Comparison of ENCODE assay signal across 11 mouse cellular contexts in the genomic region with DNA sequence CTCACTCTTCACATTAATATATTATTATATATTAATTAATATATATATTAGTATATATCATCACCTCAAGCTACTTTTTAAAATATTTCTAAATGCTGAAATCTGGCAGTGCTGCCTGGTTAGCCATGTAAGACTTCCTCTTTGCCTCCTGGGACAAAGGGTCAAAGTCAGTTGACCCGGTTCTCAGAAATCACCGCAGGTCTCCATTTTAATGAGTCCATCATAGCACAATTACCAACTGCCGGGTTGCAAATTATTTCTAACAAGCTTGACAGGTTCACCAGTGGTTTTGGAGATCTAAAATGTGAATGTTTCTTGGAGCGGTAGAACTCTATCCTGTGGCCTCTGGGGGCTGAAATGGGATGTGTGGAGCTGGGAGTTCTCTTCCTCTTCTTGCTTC. TPM values are rescaled to one million over a fixed set of nuclear protein-coding genes. Genes with fewer than 3 reads are reported as not detected.
DNase-seq lines count a peak whose midpoint lies in the region; ATAC-seq and TF ChIP-seq lines count a peak whose summit lies in the region.
"Had no signal": no experiment of that assay in that cellular context is flagged by ENCODE, and none has a peak within 500 bp of the region (broad histone marks: within the 10 kb centered on the region; RNA-seq: fewer than 3 reads in every experiment).

No protein-coding gene starts in this region.

- TF ChIP-seq CTCF in heart, postnatal 0 days (IDR thresholded peaks at IDR 0.05; ENCODE audit: low read depth) = no peak

- H3K9me3 ChIP-seq in heart, postnatal 0 days (replicated peaks; ENCODE audit: control insufficient read depth, low read length) = no peaks in the 10 kb centered on the region
- H3K9me3 ChIP-seq in embryonic facial prominence, embryonic 15.5 days (replicated peaks) = no peaks in the 10 kb centered on the region
- H3K9me3 ChIP-seq in intestine, embryonic 15.5 days = no peaks in the 10 kb centered on the region
- H3K9me3 ChIP-seq in midbrain, embryonic 15.5 days = no peaks in the 10 kb centered on the region

- H3K27me3 ChIP-seq in heart, postnatal 0 days (ENCODE audit: control insufficient read depth, insufficient read depth, low read length) = peaks cover 35% of the 10 kb centered on the region
- H3K27me3 ChIP-seq in embryonic facial prominence, embryonic 15.5 days = peaks cover 43% of the 10 kb centered on the region
- peaks cover 25% of the 10 kb centered on the region for H3K27me3 ChIP-seq in intestine, embryonic 15.5 days (replicated peaks)
- H3K27me3 ChIP-seq in midbrain, embryonic 15.5 days (replicated peaks) = peaks cover 20% of the 10 kb centered on the region
- H3K27me3 ChIP-seq: CH12.LX had no signal

- 32% methylated on average over 4 of the region's 4 CpGs for WGBS in heart, postnatal 0 days
- WGBS in embryonic facial prominence, embryonic 15.5 days = 18% methylated on average over 4 of the region's 4 CpGs
- 36% methylated on average over 4 of the region's 4 CpGs for WGBS in intestine, embryonic 15.5 days
- WGBS in midbrain, embryonic 15.5 days = 21% methylated on average over 4 of the region's 4 CpGs

- no peaks in the 10 kb centered on the region for H3K36me3 ChIP-seq in heart, postnatal 0 days (replicated peaks; ENCODE audit: control insufficient read depth, insufficient read depth, low read length)
- H3K36me3 ChIP-seq in embryonic facial prominence, embryonic 15.5 days = no peaks in the 10 kb centered on the region
- H3K36me3 ChIP-seq in intestine, embryonic 15.5 days = no peaks in the 10 kb centered on the region
- no peaks in the 10 kb centered on the region for H3K36me3 ChIP-seq in midbrain, embryonic 15.5 days (replicated peaks)

- H3K4me3 ChIP-seq in heart, postnatal 0 days (ENCODE audit: low read depth, low read length) = peak overlapping the region; percentile 46
- H3K4me3 ChIP-seq in embryonic facial prominence, embryonic 15.5 days (replicated peaks) = no peak overlapping the region
- H3K4me3 ChIP-seq in intestine, embryonic 15.5 days (replicated peaks) = peak overlapping the region; percentile 40; the same call in 1 of the 2 replicates
- peak overlapping the region; percentile 48 for H3K4me3 ChIP-seq in midbrain, embryonic 15.5 days

- intact Hi-C loops in left cerebral cortex, postnatal 14 days (cut with DNase I) = no loop called here

- no peak for TF ChIP-seq EP300 in heart, postnatal 0 days (IDR thresholded peaks at IDR 0.05; ENCODE audit: low read depth)

- no peak overlapping the region for H3K27ac ChIP-seq in heart, postnatal 0 days (ENCODE audit: low read depth)
- no peak overlapping the region for H3K27ac ChIP-seq in embryonic facial prominence, embryonic 15.5 days (replicated peaks)
- H3K27ac ChIP-seq in intestine, embryonic 15.5 days = no peak overlapping the region
- no peak overlapping the region for H3K27ac ChIP-seq in midbrain, embryonic 15.5 days

- ATAC-seq in heart, postnatal 0 days (ENCODE audit: insufficient read depth, low read depth) = no peak
- ATAC-seq in embryonic facial prominence, embryonic 15.5 days (ENCODE audit: insufficient number of reproducible peaks, low FRiP score, low TSS enrichment, low read depth) = no peak
- ATAC-seq in intestine, embryonic 15.5 days = no peak
- ATAC-seq in midbrain, embryonic 15.5 days (replicated peaks) = no peak

- no peak overlapping the region for H3K9ac ChIP-seq in heart, postnatal 0 days (replicated peaks; ENCODE audit: low read depth, low read length)
- H3K9ac ChIP-seq in embryonic facial prominence, embryonic 15.5 days = no peak overlapping the region
- no peak overlapping the region for H3K9ac ChIP-seq in intestine, embryonic 15.5 days
- H3K9ac ChIP-seq in midbrain, embryonic 15.5 days = no peak overlapping the region

- H3K4me1 ChIP-seq in heart, postnatal 0 days (ENCODE audit: control insufficient read depth, insufficient read depth) = peaks cover 10% of the 10 kb centered on the region; the same call in 1 of the 2 replicates
- H3K4me1 ChIP-seq in embryonic facial prominence, embryonic 15.5 days = peaks cover 11% of the 10 kb centered on the region
- H3K4me1 ChIP-seq in intestine, embryonic 15.5 days (replicated peaks) = peaks cover 8% of the 10 kb centered on the region
- H3K4me1 ChIP-seq in midbrain, embryonic 15.5 days = peaks cover 19% of the 10 kb centered on the region

- H3K4me2 ChIP-seq in heart, postnatal 0 days (ENCODE audit: low read depth, low read length) = peak overlapping the region; percentile 68
- peak overlapping the region; percentile 82; the same call in 1 of the 2 replicates for H3K4me2 ChIP-seq in embryonic facial prominence, embryonic 15.5 days (replicated peaks)
- peak overlapping the region; percentile 93 for H3K4me2 ChIP-seq in intestine, embryonic 15.5 days (replicated peaks)
- H3K4me2 ChIP-seq in midbrain, embryonic 15.5 days = peak overlapping the region; percentile 93

- no peak for DNase-seq in heart, postnatal 0 days (ENCODE audit: low spot score)
- DNase-seq in heart, adult 9 months (ENCODE audit: low spot score in 2 of 2) = no peak
- no peak for DNase-seq in thymus, postnatal 36 days
- no peak for DNase-seq in left cerebral cortex, postnatal 14 days (ENCODE audit: low spot score in 2 of 2)
- no peak for DNase-seq in T-cell, adult 2 months (ENCODE audit: low spot score)
- DNase-seq: cerebellum, adult 2 months; layer of hippocampus, postnatal 36 days had no signal

RNA-seq across cellular contexts. Expression of gene Crhbp, which starts 1.8 kb away (rescaled TPM):
- total RNA-seq in heart, postnatal 0 days (2014; rRNA removed; ENCODE audit: low replicate concordance) = not detected in 2 replicates
- not detected in 2 replicates for polyA plus RNA-seq in heart, postnatal 0 days (2015; fragmentation: Nextera tagmentation; extraction: Ambion mirVana)
- 0.09 and 0.68 TPM in 2 replicates for polyA plus RNA-seq in embryonic facial prominence, embryonic 15.5 days (2015; fragmentation: Nextera tagmentation; extraction: Ambion mirVana)
- polyA plus RNA-seq in intestine, embryonic 15.5 days (2015; fragmentation: Nextera tagmentation; extraction: Ambion mirVana) = 0.15 and 0.24 TPM in 2 replicates
- 2.7 and 3.4 TPM in 2 replicates for polyA plus RNA-seq in midbrain, embryonic 15.5 days (2015; fragmentation: Nextera tagmentation; extraction: Ambion mirVana)
- total RNA-seq in left cerebral cortex, postnatal 14 days (2021) = 10 to 100 TPM; 16.8 to 20.2 TPM
- total RNA-seq: CH12.LX had no signal

RNA-seq across cellular contexts. Expression of gene S100z, which starts 35.6 kb away (rescaled TPM):
- not detected in 2 replicates for total RNA-seq in heart, postnatal 0 days (2014; rRNA removed; ENCODE audit: low replicate concordance)
- polyA plus RNA-seq in heart, postnatal 0 days (2015; fragmentation: Nextera tagmentation; extraction: Ambion mirVana) = not detected in 2 replicates
- 5.2 and 6.3 TPM in 2 replicates for polyA plus RNA-seq in embryonic facial prominence, embryonic 15.5 days (2015; fragmentation: Nextera tagmentation; extraction: Ambion mirVana)
- 0.43 and 0.51 TPM in 2 replicates for polyA plus RNA-seq in intestine, embryonic 15.5 days (2015; fragmentation: Nextera tagmentation; extraction: Ambion mirVana)
- not detected in 2 replicates for polyA plus RNA-seq in midbrain, embryonic 15.5 days (2015; fragmentation: Nextera tagmentation; extraction: Ambion mirVana)
- not detected for total RNA-seq in left cerebral cortex, postnatal 14 days (2021)
- total RNA-seq: CH12.LX; layer of hippocampus, postnatal 36 days had no signal
- polyA plus RNA-seq: cerebellum, adult 2 months had no signal
